Mouse (Mus musculus): ENCODE measurements around the gene Mtfr1l. TPM values are rescaled to one million over a fixed set of nuclear protein-coding genes. Genes with fewer than 3 reads are reported as not detected.

Gene Mtfr1l
- total and polyA plus RNA-seq, 2 experiments from 2014 or later = 167 to 191 TPM

- Histone ChIP-seq H3K4me3 (ENCODE audit: low read depth, low read length) (no peak overlapping the region), H3K36me3 (ENCODE audit: insufficient read depth, low read length) (no peaks in the 10 kb centered on the region; the same call in 1 of the 2 replicates), H3K4me1 (ENCODE audit: insufficient read depth, low read length) (no peaks in the 10 kb centered on the region), H3K27ac (ENCODE audit: low read depth, low read length) (no peak overlapping the region), H3K27me3 (ENCODE audit: insufficient read depth, low read length) (no peaks in the 10 kb centered on the region), H3K9ac (replicated peaks; ENCODE audit: low read length, poor library complexity, severe bottlenecking) (no peak overlapping the region), H3K4me2 (ENCODE audit: low read depth, low read length, poor library complexity, severe bottlenecking) (no peak overlapping the region), H3K9me3 (ENCODE audit: low read length) (no peaks in the 10 kb centered on the region)
- 81% methylated on average over 8 of the region's 8 CpGs for WGBS
- no peak for ATAC-seq (ENCODE audit: low FRiP score)
- DNase-seq (ENCODE audit: low spot score) = no peak
- TF ChIP-seq CTCF (IDR thresholded peaks at IDR 0.05) = no peak
Observed at GRCm38 (mm10) chr4:134569831-134570230, 34.6 kb upstream of the Mtfr1l start.

DNA sequence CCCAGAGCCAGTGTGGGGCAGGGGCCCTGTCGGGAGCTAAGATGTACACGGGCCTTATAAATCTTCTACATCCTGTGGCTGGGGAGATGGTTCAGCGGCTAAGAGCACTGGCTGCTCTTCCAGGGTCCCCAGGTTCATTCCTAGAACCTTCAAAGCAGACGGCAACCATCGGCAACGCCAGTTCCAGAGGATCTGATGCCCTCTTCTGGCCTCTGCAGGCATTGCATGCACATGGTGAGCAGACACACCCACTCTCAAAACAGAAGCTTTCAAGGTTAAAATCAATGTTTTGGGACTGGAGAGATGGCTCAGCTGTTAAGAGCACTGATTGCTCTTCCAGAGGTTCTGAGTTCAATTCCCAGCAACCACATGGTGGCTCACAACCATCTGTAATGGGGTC is 34.0 kb upstream of the Mtfr1l start:
- Histone ChIP-seq H3K4me2 (ENCODE audit: low read depth, low read length, poor library complexity, severe bottlenecking) (no peak overlapping the region), H3K36me3 (ENCODE audit: insufficient read depth, low read length) (no peaks in the 10 kb centered on the region; the same call in 1 of the 2 replicates), H3K4me1 (ENCODE audit: insufficient read depth, low read length) (no peaks in the 10 kb centered on the region), H3K9me3 (ENCODE audit: low read length) (no peaks in the 10 kb centered on the region), H3K4me3 (ENCODE audit: low read depth, low read length) (no peak overlapping the region), H3K27ac (ENCODE audit: low read depth, low read length) (no peak overlapping the region), H3K27me3 (ENCODE audit: insufficient read depth, low read length) (no peaks in the 10 kb centered on the region), H3K9ac (replicated peaks; ENCODE audit: low read length, poor library complexity, severe bottlenecking) (no peak overlapping the region)
- DNase-seq (ENCODE audit: low spot score) (no peak), ATAC-seq (ENCODE audit: low FRiP score) (no peak)
- TF ChIP-seq CTCF (IDR thresholded peaks at IDR 0.05) = peak; percentile 69
- WGBS = 80% methylated on average over 6 of the region's 6 CpGs

GRCm38 (mm10) chr4:134567377-134568226 is 32.4 kb upstream of the Mtfr1l start:
- H3K4me2 ChIP-seq (ENCODE audit: low read depth, low read length, poor library complexity, severe bottlenecking) = no peak overlapping the region
- 24% methylated on average over 19 of the region's 19 CpGs for WGBS
- no peaks in the 10 kb centered on the region for H3K9me3 ChIP-seq (ENCODE audit: low read length)
- ATAC-seq (ENCODE audit: low FRiP score) (peak; percentile 72), DNase-seq (ENCODE audit: low spot score) (peak; percentile 87)
- H3K9ac ChIP-seq (replicated peaks; ENCODE audit: low read length, poor library complexity, severe bottlenecking) = no peak overlapping the region
- H3K4me3 ChIP-seq (ENCODE audit: low read depth, low read length) = no peak overlapping the region
- no peaks in the 10 kb centered on the region for H3K27me3 ChIP-seq (ENCODE audit: insufficient read depth, low read length)
- no peak overlapping the region for H3K27ac ChIP-seq (ENCODE audit: low read depth, low read length)
- no peaks in the 10 kb centered on the region; the same call in none of the 2 replicates for H3K36me3 ChIP-seq (ENCODE audit: insufficient read depth, low read length)
- no peaks in the 10 kb centered on the region for H3K4me1 ChIP-seq (ENCODE audit: insufficient read depth, low read length)
- TF ChIP-seq CTCF (IDR thresholded peaks at IDR 0.05) = no peak

GRCm38 (mm10) chr4:134564093-134564492 is 28.9 kb upstream of the Mtfr1l start:
- ATAC-seq (ENCODE audit: low FRiP score) (no peak), DNase-seq (ENCODE audit: low spot score) (no peak)
- no peak overlapping the region for H3K4me3 ChIP-seq (ENCODE audit: low read depth, low read length)
- no peaks in the 10 kb centered on the region; the same call in none of the 2 replicates for H3K36me3 ChIP-seq (ENCODE audit: insufficient read depth, low read length)
- H3K4me2 ChIP-seq (ENCODE audit: low read depth, low read length, poor library complexity, severe bottlenecking) = no peak overlapping the region
- no peak for TF ChIP-seq CTCF (IDR thresholded peaks at IDR 0.05)
- H3K4me1 ChIP-seq (ENCODE audit: insufficient read depth, low read length) = no peaks in the 10 kb centered on the region
- no peaks in the 10 kb centered on the region for H3K27me3 ChIP-seq (ENCODE audit: insufficient read depth, low read length)
- H3K9ac ChIP-seq (replicated peaks; ENCODE audit: low read length, poor library complexity, severe bottlenecking) = no peak overlapping the region
- H3K9me3 ChIP-seq (ENCODE audit: low read length) = no peaks in the 10 kb centered on the region
- WGBS = 89% methylated on average over 6 of the region's 6 CpGs
- H3K27ac ChIP-seq (ENCODE audit: low read depth, low read length) = no peak overlapping the region

GRCm38 (mm10) chr4:134563624-134564023 is 28.4 kb upstream of the Mtfr1l start:
- Histone ChIP-seq H3K27me3 (ENCODE audit: insufficient read depth, low read length) (no peaks in the 10 kb centered on the region), H3K27ac (ENCODE audit: low read depth, low read length) (no peak overlapping the region), H3K4me1 (ENCODE audit: insufficient read depth, low read length) (no peaks in the 10 kb centered on the region), H3K4me3 (ENCODE audit: low read depth, low read length) (no peak overlapping the region), H3K36me3 (ENCODE audit: insufficient read depth, low read length) (no peaks in the 10 kb centered on the region; the same call in none of the 2 replicates), H3K9me3 (ENCODE audit: low read length) (no peaks in the 10 kb centered on the region), H3K9ac (replicated peaks; ENCODE audit: low read length, poor library complexity, severe bottlenecking) (no peak overlapping the region), H3K4me2 (ENCODE audit: low read depth, low read length, poor library complexity, severe bottlenecking) (no peak overlapping the region)
- no peak for ATAC-seq (ENCODE audit: low FRiP score)
- 86% methylated on average over 16 of the region's 16 CpGs for WGBS
- no peak for DNase-seq (ENCODE audit: low spot score)
- no peak for TF ChIP-seq CTCF (IDR thresholded peaks at IDR 0.05)

DNA sequence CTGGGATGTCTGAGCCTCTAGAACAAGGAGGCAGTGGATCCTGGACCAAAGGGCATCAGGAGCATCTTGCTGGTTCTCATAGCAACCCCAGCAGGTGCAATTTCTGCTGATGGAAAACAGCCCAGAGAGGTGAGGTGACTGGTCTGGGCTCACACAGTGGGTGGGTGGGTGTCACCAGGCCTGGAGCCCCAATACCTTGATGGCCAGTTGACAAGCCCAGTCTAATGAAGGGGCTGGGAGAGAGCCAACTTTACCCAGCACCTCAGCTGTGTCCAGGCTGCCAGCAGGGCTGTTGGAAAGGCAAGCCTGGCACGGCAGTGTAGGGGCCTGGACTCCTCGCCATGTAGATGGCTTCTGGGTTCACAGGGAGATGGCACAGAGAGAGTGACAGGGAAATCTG is 26.8 kb upstream of the Mtfr1l start:
- no peak overlapping the region for H3K4me3 ChIP-seq (ENCODE audit: low read depth, low read length)
- TF ChIP-seq CTCF (IDR thresholded peaks at IDR 0.05) = no peak
- WGBS = 80% methylated on average over 2 of the region's 2 CpGs
- ATAC-seq (ENCODE audit: low FRiP score) = no peak
- H3K36me3 ChIP-seq (ENCODE audit: insufficient read depth, low read length) = no peaks in the 10 kb centered on the region; the same call in none of the 2 replicates
- peaks cover 4% of the 10 kb centered on the region; the same call in 1 of the 2 replicates for H3K4me1 ChIP-seq (ENCODE audit: insufficient read depth, low read length)
- no peak overlapping the region for H3K9ac ChIP-seq (replicated peaks; ENCODE audit: low read length, poor library complexity, severe bottlenecking)
- H3K27ac ChIP-seq (ENCODE audit: low read depth, low read length) = no peak overlapping the region
- no peaks in the 10 kb centered on the region for H3K27me3 ChIP-seq (ENCODE audit: insufficient read depth, low read length)
- no peak overlapping the region for H3K4me2 ChIP-seq (ENCODE audit: low read depth, low read length, poor library complexity, severe bottlenecking)
- DNase-seq (ENCODE audit: low spot score) = no peak
- H3K9me3 ChIP-seq (ENCODE audit: low read length) = no peaks in the 10 kb centered on the region

Measured in midbrain, postnatal 0 days (tissue).